Mouse (Mus musculus) CH12F3 (cell line): ENCODE results near the gene Ppp1r18.

Source experiments
- in situ Hi-C: fragments of 300-500 bp; cut with MboI; formaldehyde crosslinking; loops from 2 replicates; pipeline ENCODE4 v1.14.3; 2020; ENCODE audit warnings: low sequenced_read_pairs

Gene Ppp1r18

GRCm38 (mm10) chr17:35907609-35908008 lies 42.2 kb downstream of the Ppp1r18 start:
- in situ Hi-C loops = no loop called here

- in situ Hi-C loops = no loop called here
Measured at GRCm38 (mm10) chr17:35909186-35909918, 44.0 kb downstream of the Ppp1r18 start.

GRCm38 (mm10) chr17:35909919-35910369 lies 44.6 kb downstream of the Ppp1r18 start, which contains the start of gene Atat1:
Gene Atat1, minus strand, starts transcription at chr17:35910075.
- in situ Hi-C loops = no loop called here

GRCm38 (mm10) chr17:35914975-35915374 lies 49.6 kb downstream of the Ppp1r18 start:
- in situ Hi-C loops = no loop called here

- in situ Hi-C loops = no loop called here
Measured at GRCm38 (mm10) chr17:35915538-35916296, 50.3 kb downstream of the Ppp1r18 start.

- in situ Hi-C loops = no loop called here
Measured at GRCm38 (mm10) chr17:35916297-35917142, 51.1 kb downstream of the Ppp1r18 start, which contains the start of the genes Mrps18b and Ppp1r10. Gene Mrps18b, minus strand, starts transcription at chr17:35916389. Gene Ppp1r10, plus strand, starts transcription at chr17:35916434.

- in situ Hi-C loops = no loop called here
Measured at GRCm38 (mm10) chr17:35917143-35917462, 51.7 kb downstream of the Ppp1r18 start.

GRCm38 (mm10) chr17:35917463-35918251 lies 52.3 kb downstream of the Ppp1r18 start:
- in situ Hi-C loops = no loop called here

- in situ Hi-C loops = no loop called here
Measured at GRCm38 (mm10) chr17:35918276-35919059, 53.1 kb downstream of the Ppp1r18 start.

- in situ Hi-C loops = no loop called here
Measured at GRCm38 (mm10) chr17:35919060-35919715, 53.8 kb downstream of the Ppp1r18 start.

GRCm38 (mm10) chr17:35919864-35920301 lies 54.5 kb downstream of the Ppp1r18 start:
- in situ Hi-C loops = no loop called here

GRCm38 (mm10) chr17:35920384-35920783 lies 55.0 kb downstream of the Ppp1r18 start:
- in situ Hi-C loops = no loop called here

GRCm38 (mm10) chr17:35920862-35921562 lies 55.6 kb downstream of the Ppp1r18 start:
- in situ Hi-C loops = no loop called here

GRCm38 (mm10) chr17:35921710-35922109 lies 56.3 kb downstream of the Ppp1r18 start:
- in situ Hi-C loops = no loop called here

- in situ Hi-C loops = no loop called here
Measured at GRCm38 (mm10) chr17:35922566-35922965, 57.2 kb downstream of the Ppp1r18 start.

- in situ Hi-C loops = no loop called here
Measured at GRCm38 (mm10) chr17:35923281-35923680, 57.9 kb downstream of the Ppp1r18 start.
